In the genomic region with DNA sequence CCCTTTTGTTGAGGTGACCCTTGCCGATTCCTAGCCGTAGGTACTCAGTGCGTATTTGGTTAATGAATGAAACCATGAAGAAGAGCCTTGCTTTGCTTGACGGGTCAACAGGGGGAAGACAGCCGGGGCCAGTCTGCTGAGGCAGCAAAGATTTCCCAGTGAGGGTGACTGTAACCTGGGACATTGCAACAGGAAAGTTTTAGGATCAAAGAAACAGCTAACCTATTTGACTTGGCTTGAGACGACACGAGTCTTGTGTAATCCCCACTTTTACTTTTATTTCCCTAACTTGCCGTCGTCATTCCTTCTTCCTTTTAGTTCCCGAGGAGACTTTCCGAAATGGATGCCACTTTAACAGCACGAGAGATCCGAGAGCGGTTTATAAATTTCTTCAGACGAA, we compare ENCODE assay signal across 27 mouse cellular contexts. TPM values are rescaled to one million over a fixed set of nuclear protein-coding genes. Genes with fewer than 3 reads are reported as not detected.
"Had no signal": no experiment of that assay in that cellular context is flagged by ENCODE, and none has a peak within 500 bp of the region (broad histone marks: within the 10 kb centered on the region; RNA-seq: fewer than 3 reads in every experiment).

No protein-coding gene starts in this region.

- H3K9me3 ChIP-seq: limb, embryonic 12.5 days; limb, embryonic 15.5 days; midbrain, embryonic 12.5 days; midbrain, embryonic 15.5 days; neural tube, embryonic 13.5 days; stomach, embryonic 15.5 days had no signal

- H3K27ac ChIP-seq: limb, embryonic 12.5 days; limb, embryonic 15.5 days; macrophage; midbrain, embryonic 12.5 days; midbrain, embryonic 15.5 days; neural tube, embryonic 13.5 days; stomach, embryonic 15.5 days had no signal

- H3K27me3 ChIP-seq: limb, embryonic 12.5 days had no signal

- H3K9ac ChIP-seq: limb, embryonic 12.5 days; limb, embryonic 15.5 days; lung, embryonic 14.5 days; midbrain, embryonic 12.5 days; midbrain, embryonic 15.5 days; neural tube, embryonic 13.5 days; stomach, embryonic 15.5 days had no signal

- DNase-seq: kidney, adult 2 months; kidney, postnatal 14 days; kidney, postnatal 4 days; left cerebral cortex, postnatal 4 days; lung, embryonic 14.5 days; retina, postnatal 1 day; right cerebral cortex, postnatal 25 days; spleen, adult 18-20 months; thymus, adult 18-20 months; thymus, postnatal 36 days had no signal

- ATAC-seq: intestine, postnatal 0 days; lung, postnatal 0 days; midbrain, embryonic 15.5 days had no signal

- H3K4me2 ChIP-seq: limb, embryonic 12.5 days; limb, embryonic 15.5 days; lung, embryonic 14.5 days; midbrain, embryonic 12.5 days; midbrain, embryonic 15.5 days; neural tube, embryonic 13.5 days; stomach, embryonic 15.5 days had no signal

- H3K4me3 ChIP-seq: limb, embryonic 12.5 days; limb, embryonic 15.5 days; midbrain, embryonic 12.5 days; midbrain, embryonic 15.5 days; neural tube, embryonic 13.5 days; stomach, embryonic 15.5 days had no signal

RNA-seq across cellular contexts. Expression of a gene that starts 19.5 kb away (rescaled TPM):
- total RNA-seq: layer of hippocampus, adult 18-20 months; layer of hippocampus, postnatal 14 days; left cerebral cortex, adult 8-10 months; left cerebral cortex, postnatal 14 days; left cerebral cortex, postnatal 4 days had no signal
- polyA plus RNA-seq: kidney, adult 2 months; liver, embryonic 16.5 days; macrophage; midbrain, embryonic 15.5 days; neural tube, embryonic 13.5 days; urinary bladder, adult 2 months had no signal

RNA-seq across cellular contexts. Expression of a gene that starts 55.6 kb away (rescaled TPM):
- total RNA-seq: megakaryocyte, adult 5-6 weeks; neutrophil, adult 5-6 weeks had no signal
- polyA plus RNA-seq: intestine, postnatal 0 days; limb, embryonic 15.5 days; liver, embryonic 16.5 days; lung, embryonic 14.5 days; lung, postnatal 0 days; macrophage; stomach, embryonic 15.5 days; urinary bladder, adult 2 months had no signal
